Comparison of ENCODE assay signal across 8 mouse cellular contexts in the genomic region with DNA sequence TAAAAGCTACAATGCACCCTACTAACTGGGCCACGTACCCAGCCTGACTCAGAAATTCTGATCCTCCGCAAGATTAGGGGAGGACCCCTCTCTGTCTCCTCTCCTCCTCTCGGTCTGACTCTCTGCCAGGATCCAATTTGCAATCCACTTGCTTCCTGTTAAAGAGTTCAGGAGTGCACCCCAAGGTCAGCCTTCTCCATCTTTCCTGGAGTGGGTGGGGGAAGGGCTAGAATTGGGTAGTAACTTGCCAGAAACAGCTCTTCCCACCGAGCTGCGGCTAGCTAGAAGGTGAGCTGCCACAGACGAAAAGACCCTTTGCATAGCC. TPM values are rescaled to one million over a fixed set of nuclear protein-coding genes. Genes with fewer than 3 reads are reported as not detected.
DNase-seq lines count a peak whose midpoint lies in the region; ATAC-seq lines count a peak whose summit lies in the region.

No protein-coding gene starts in this region.

- peak overlapping the region; percentile 64 for H3K9ac ChIP-seq in kidney, embryonic 15.5 days

- 5% methylated on average over 6 of the region's 6 CpGs for WGBS in kidney, embryonic 15.5 days

- H3K9me3 ChIP-seq in kidney, embryonic 15.5 days (replicated peaks) = no peaks in the 10 kb centered on the region

- H3K4me2 ChIP-seq in kidney, embryonic 15.5 days = peak overlapping the region; percentile 91

- H3K4me3 ChIP-seq in kidney, embryonic 15.5 days (replicated peaks) = peak overlapping the region; percentile 73

- ATAC-seq in granulocyte monocyte progenitor cell, adult 5-6 weeks (replicated peaks; ENCODE audit: poor library complexity, severe bottlenecking) = peak; percentile 7
- 0 out of 2 replicates have a peak, but pooled peaks have one; percentile 0 for ATAC-seq in kidney, embryonic 15.5 days (replicated peaks; ENCODE audit: low FRiP score)
- peak; percentile 5 for ATAC-seq in megakaryocyte, adult 5-6 weeks (ENCODE audit: poor library complexity, severe bottlenecking)

- H3K36me3 ChIP-seq in kidney, embryonic 15.5 days = no peaks in the 10 kb centered on the region

- peak overlapping the region; percentile 94 for H3K27ac ChIP-seq in kidney, embryonic 15.5 days

- DNase-seq in gastrocnemius, adult 18-20 months (ENCODE audit: low spot score) = peak; percentile 11
- no peak for DNase-seq in gastrocnemius, postnatal 25 days
- DNase-seq in ZHBTc4 (ENCODE audit: low read depth, low spot score) = peak; percentile 89
- peak; percentile 43 for DNase-seq in testis, postnatal 14 days (ENCODE audit: low spot score)
- no peak for DNase-seq in layer of hippocampus, postnatal 36 days

- peaks cover 33% of the 10 kb centered on the region for H3K4me1 ChIP-seq in kidney, embryonic 15.5 days

- H3K27me3 ChIP-seq in kidney, embryonic 15.5 days = no peaks in the 10 kb centered on the region

RNA-seq across cellular contexts. Expression of a gene that starts 4.8 kb away (rescaled TPM):
- 1 to 10 TPM; 4.1 to 6.4 TPM for total RNA-seq in gastrocnemius, adult 18-20 months (2021)
- 1 to 10 TPM; 7.2 to 7.6 TPM for total RNA-seq in gastrocnemius, postnatal 25 days (2021)
- 16.8 and 19.4 TPM in 2 replicates for total RNA-seq in granulocyte monocyte progenitor cell, adult 5-6 weeks (2014; fragmentation: Nextera tagmentation)
- total RNA-seq in granulocyte monocyte progenitor cell, adult 5-6 weeks (2017) = 4.6 and 6.8 TPM in 2 replicates
- polyA plus RNA-seq in kidney, embryonic 15.5 days (2015; fragmentation: Nextera tagmentation; extraction: Ambion mirVana) = 9.8 and 11.0 TPM in 2 replicates
- total RNA-seq in megakaryocyte, adult 5-6 weeks (2015) = 7.0 and 7.6 TPM in 2 replicates
- total RNA-seq in megakaryocyte, adult 5-6 weeks (2017) = 2.3 and 2.4 TPM in 2 replicates
- 10 to 100 TPM; 94.2 to 95.2 TPM for total RNA-seq in layer of hippocampus, postnatal 36 days (2021)

Comparison
In these comparisons a context has a peak if more than half of its experiments do, and no peak if none do; other contexts are left out.
1. DNase-seq: peak in gastrocnemius, adult 18-20 months (single experiment), ZHBTc4 (single experiment) and testis, postnatal 14 days (single experiment); none in gastrocnemius, postnatal 25 days (single experiment) and layer of hippocampus, postnatal 36 days (0 of 2).
2. RNA of a gene that starts 4.8 kb away (total RNA-seq): 94.2 to 95.2 TPM in layer of hippocampus, postnatal 36 days; 4.6 to 19.4 TPM in granulocyte monocyte progenitor cell, adult 5-6 weeks, 7.2 to 7.6 TPM in gastrocnemius, postnatal 25 days, 2.3 to 7.6 TPM in megakaryocyte, adult 5-6 weeks and 4.1 to 6.4 TPM in gastrocnemius, adult 18-20 months; every median in the first group is over 4 times any median in the second.
3. Peak in every context shown above with its lines, with median percentiles within 50 percentile points of each other: ATAC-seq.